Mouse (Mus musculus): ENCODE measurements around the gene Tbc1d2b. TPM values are rescaled to one million over a fixed set of nuclear protein-coding genes. Genes with fewer than 3 reads are reported as not detected.

Gene Tbc1d2b
- polyA plus RNA-seq, 1 experiment from 2014 or later: 7.9 TPM

- H3K4me3 ChIP-seq: no peak overlapping the region
- H3K27me3 ChIP-seq (ENCODE audit: low read depth, poor library complexity, severe bottlenecking): peaks cover 18% of the 10 kb centered on the region
- DNase-seq (ENCODE audit: low spot score): no peak
- H3K27ac ChIP-seq (replicated peaks): no peak overlapping the region
- 91% methylated on average over 5 of the region's 5 CpGs for WGBS
- no peaks in the 10 kb centered on the region for H3K9me3 ChIP-seq (replicated peaks)
- 0 out of 2 replicates have a peak, but pooled peaks cover 1% of the 10 kb centered on the region for H3K4me1 ChIP-seq
- no peaks in the 10 kb centered on the region for H3K36me3 ChIP-seq
Measured at GRCm38 (mm10) chr9:90275906-90276305, 5.3 kb upstream of the Tbc1d2b start.

DNA sequence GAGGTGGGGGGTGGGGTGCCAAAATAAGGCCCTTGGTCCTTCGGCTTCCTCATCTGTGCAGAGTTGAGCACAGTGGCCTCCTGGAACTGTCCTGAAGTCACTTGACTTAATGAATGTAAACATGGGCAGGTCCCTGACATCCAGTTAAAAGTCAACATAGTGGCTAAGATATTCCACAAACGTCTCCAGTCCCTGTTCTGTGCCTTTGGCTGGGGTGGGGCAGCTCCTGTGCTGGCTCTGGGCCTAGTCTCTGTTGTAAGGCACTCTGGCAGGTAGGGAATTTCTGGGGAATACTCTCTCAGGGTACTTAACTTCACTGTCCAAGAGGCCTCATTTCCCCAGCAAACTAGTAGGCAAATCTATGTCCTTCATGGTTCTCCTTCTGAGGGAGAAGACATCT lies 4.9 kb upstream of the Tbc1d2b start:
- Histone ChIP-seq H3K27me3 (ENCODE audit: low read depth, poor library complexity, severe bottlenecking) (peaks cover 18% of the 10 kb centered on the region), H3K27ac (replicated peaks) (no peak overlapping the region), H3K36me3 (no peaks in the 10 kb centered on the region), H3K4me3 (no peak overlapping the region), H3K9me3 (replicated peaks) (no peaks in the 10 kb centered on the region), H3K4me1 (peaks cover 4% of the 10 kb centered on the region; the same call in 1 of the 2 replicates)
- DNase-seq (ENCODE audit: low spot score): no peak
- 73% methylated on average over 2 of the region's 2 CpGs for WGBS

DNA sequence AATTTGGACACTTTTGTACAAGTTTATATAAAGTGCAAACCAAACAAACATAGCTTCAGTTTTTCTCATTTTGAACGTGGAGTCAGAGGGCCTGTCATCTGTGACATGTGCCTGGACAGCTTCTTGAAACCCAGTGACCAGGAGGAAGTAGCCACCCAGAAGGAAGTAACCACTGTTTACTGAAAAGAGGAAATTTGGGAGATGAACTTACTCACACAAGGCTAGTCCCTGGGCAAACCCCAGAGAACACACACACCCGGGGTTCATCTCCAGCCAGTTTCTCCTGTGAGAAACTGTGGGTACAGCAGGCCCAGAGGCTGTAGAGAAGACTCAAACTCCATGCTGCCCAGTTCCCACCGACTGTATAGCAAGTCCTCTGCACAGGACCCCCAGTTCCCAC lies 3.9 kb upstream of the Tbc1d2b start:
- H3K4me1 ChIP-seq: peaks cover 14% of the 10 kb centered on the region
- DNase-seq (ENCODE audit: low spot score): no peak
- WGBS: 85% methylated on average over 3 of the region's 3 CpGs
- no peaks in the 10 kb centered on the region for H3K36me3 ChIP-seq
- H3K27ac ChIP-seq (replicated peaks): no peak overlapping the region; the same call in 1 of the 2 replicates
- peaks cover 18% of the 10 kb centered on the region for H3K27me3 ChIP-seq (ENCODE audit: low read depth, poor library complexity, severe bottlenecking)
- H3K4me3 ChIP-seq: no peak overlapping the region
- no peaks in the 10 kb centered on the region for H3K9me3 ChIP-seq (replicated peaks)

- Histone ChIP-seq H3K36me3 (no peaks in the 10 kb centered on the region), H3K27me3 (ENCODE audit: low read depth, poor library complexity, severe bottlenecking) (peaks cover 18% of the 10 kb centered on the region), H3K4me1 (peaks cover 25% of the 10 kb centered on the region), H3K9me3 (replicated peaks) (no peaks in the 10 kb centered on the region), H3K4me3 (no peak overlapping the region), H3K27ac (replicated peaks) (no peak overlapping the region)
- DNase-seq (ENCODE audit: low spot score): peak; percentile 8
- 67% methylated on average over 12 of the region's 12 CpGs for WGBS
Measured at GRCm38 (mm10) chr9:90272346-90272745, 1.7 kb upstream of the Tbc1d2b start.

DNA sequence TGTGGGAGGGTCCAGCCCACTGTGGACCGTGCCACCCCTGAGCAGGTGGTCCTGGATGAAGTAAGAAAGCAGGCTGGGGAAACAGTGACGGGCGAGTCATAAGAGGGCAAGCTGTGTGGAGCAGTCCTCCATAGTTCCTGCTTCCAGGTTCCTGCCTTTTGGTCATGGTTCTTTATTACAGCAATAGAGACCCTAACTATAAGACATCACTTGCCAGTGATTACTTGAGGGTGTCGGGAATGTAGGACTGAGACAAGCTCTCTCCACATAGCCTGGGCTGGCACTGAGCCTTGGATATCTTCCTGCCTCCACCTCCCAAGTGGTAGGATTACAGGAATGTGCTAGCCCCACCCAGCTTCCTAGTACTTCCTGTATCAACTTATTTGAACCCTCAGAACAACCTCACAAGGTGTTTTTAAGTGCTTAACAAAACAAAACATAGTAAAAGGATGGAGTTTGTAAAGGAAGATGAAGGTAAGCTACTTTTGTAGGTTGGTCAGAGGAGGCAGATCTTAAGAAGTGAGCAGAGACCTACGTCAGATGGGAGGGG lies 1.0 kb upstream of the Tbc1d2b start:
- H3K27me3 ChIP-seq (ENCODE audit: low read depth, poor library complexity, severe bottlenecking): peaks cover 18% of the 10 kb centered on the region
- no peaks in the 10 kb centered on the region for H3K9me3 ChIP-seq (replicated peaks)
- H3K27ac ChIP-seq (replicated peaks): no peak overlapping the region
- 75% methylated on average over 5 of the region's 5 CpGs for WGBS
- H3K4me1 ChIP-seq: peaks cover 25% of the 10 kb centered on the region
- no peak overlapping the region for H3K4me3 ChIP-seq
- H3K36me3 ChIP-seq: no peaks in the 10 kb centered on the region
- peak; percentile 7 for DNase-seq (ENCODE audit: low spot score)

DNA sequence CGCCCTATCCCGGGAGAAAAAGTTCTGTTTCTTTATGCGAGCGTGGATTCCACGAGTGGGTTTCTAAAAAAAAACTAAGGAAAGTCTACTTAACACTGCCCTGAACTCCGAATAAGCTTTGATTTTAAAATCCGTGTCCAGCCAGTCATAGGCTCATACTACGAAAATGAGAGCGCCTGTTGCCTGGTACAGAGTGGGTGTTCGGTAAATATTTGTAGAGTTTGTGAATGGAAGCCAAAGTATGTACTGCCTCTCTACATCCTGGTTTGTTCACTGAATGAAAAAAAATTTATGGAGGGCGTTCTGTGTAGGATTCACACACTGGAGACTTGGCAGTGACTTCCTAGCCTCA lies 316 bp upstream of the Tbc1d2b start:
- H3K36me3 ChIP-seq: no peaks in the 10 kb centered on the region
- no peak for DNase-seq (ENCODE audit: low spot score)
- H3K9me3 ChIP-seq (replicated peaks): no peaks in the 10 kb centered on the region
- peaks cover 25% of the 10 kb centered on the region for H3K4me1 ChIP-seq
- peaks cover 18% of the 10 kb centered on the region for H3K27me3 ChIP-seq (ENCODE audit: low read depth, poor library complexity, severe bottlenecking)
- WGBS: 28% methylated on average over 11 of the region's 11 CpGs
- H3K4me3 ChIP-seq: peak overlapping the region; percentile 82
- H3K27ac ChIP-seq (replicated peaks): peak overlapping the region; percentile 87

DNA sequence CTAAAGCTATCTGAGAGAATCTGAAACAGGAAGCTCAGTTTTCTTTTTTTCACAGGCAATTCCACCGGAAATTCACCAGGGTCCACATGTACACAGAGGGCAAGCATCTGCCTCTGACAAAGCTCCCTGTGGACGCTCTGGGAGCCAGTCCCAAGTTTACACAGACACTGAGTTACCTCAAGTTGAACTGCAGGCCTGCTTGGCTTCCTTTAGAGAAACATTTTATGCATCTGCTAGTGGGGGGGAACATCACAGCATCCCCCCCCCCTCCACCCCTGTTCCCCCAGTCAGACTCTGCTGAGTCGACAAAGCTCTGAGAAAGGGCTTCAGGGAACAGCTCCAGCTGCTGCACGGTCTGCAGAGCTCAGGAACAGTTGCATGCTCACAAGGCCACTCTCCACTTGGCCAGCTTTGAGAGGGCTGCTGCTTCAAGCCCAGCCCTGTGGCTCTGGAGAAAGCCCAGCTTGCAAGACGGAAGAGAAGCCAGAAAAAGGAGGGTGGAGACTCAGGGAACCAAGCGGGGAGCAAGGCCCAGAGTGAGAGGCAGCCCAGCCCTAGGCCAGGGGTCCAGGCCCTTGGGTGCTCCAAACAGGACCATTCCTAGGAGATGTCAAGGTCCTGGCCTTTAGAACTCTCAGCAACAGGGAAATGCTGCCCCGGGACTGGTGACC lies 1.5 kb downstream of the Tbc1d2b start:
- 44% methylated on average over 7 of the region's 7 CpGs for WGBS
- Histone ChIP-seq H3K9me3 (replicated peaks) (no peaks in the 10 kb centered on the region), H3K27ac (replicated peaks) (peak overlapping the region; percentile 43; the same call in 1 of the 2 replicates), H3K4me1 (peaks cover 25% of the 10 kb centered on the region), H3K36me3 (no peaks in the 10 kb centered on the region), H3K27me3 (ENCODE audit: low read depth, poor library complexity, severe bottlenecking) (peaks cover 18% of the 10 kb centered on the region), H3K4me3 (peak overlapping the region; percentile 82)
- DNase-seq (ENCODE audit: low spot score): peak; percentile 32

DNA sequence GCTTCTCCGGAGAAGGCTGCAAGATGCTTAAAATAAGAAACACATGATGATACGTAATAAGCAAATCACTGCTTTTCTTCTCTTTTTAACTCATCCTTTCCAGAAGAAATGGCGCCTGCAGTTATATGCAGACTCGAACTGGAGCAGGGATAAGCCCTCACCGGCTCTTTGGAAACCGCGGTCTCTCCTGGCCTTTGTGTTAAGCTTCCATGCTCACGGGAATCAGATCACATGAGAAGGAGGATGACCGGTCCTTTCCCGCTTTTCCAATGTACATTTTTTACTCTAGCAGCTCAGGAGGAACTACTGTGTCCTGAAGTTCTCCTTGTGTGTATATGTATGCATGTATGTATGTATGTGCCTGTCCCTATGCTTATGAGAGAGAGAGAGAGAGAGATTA lies 3.7 kb downstream of the Tbc1d2b start:
- H3K9me3 ChIP-seq (replicated peaks): no peaks in the 10 kb centered on the region
- H3K27me3 ChIP-seq (ENCODE audit: low read depth, poor library complexity, severe bottlenecking): peaks cover 9% of the 10 kb centered on the region
- H3K36me3 ChIP-seq: peaks cover 7% of the 10 kb centered on the region; the same call in 1 of the 2 replicates
- H3K27ac ChIP-seq (replicated peaks): no peak overlapping the region
- WGBS: 93% methylated on average over 10 of the region's 10 CpGs
- peaks cover 25% of the 10 kb centered on the region for H3K4me1 ChIP-seq
- DNase-seq (ENCODE audit: low spot score): no peak
- no peak overlapping the region for H3K4me3 ChIP-seq

DNA sequence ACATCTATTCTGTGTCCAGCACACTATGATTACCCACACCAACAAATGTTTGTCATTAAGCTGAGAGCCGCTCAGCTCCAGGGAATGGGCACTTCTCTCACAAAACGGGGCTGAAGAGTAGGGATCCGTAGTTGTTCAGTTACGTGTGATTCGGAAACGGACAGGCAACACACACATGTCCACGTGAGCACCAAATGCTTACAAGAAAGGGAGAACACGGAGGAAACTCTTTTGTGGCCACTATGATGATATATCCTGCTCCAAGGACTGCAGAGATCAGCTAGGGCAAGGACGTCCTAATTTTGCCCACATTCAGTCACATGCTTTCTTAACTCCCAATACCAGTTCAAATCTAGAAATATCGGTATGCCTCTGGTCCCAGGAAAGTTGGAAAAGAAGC lies 4.5 kb downstream of the Tbc1d2b start:
- 89% methylated on average over 10 of the region's 10 CpGs for WGBS
- DNase-seq (ENCODE audit: low spot score): no peak
- H3K36me3 ChIP-seq: peaks cover 7% of the 10 kb centered on the region; the same call in 1 of the 2 replicates
- H3K9me3 ChIP-seq (replicated peaks): no peaks in the 10 kb centered on the region
- H3K4me1 ChIP-seq: peaks cover 26% of the 10 kb centered on the region
- H3K27ac ChIP-seq (replicated peaks): no peak overlapping the region
- H3K4me3 ChIP-seq: no peak overlapping the region
- 0 out of 2 replicates have a peak, but pooled peaks cover under 1% of the 10 kb centered on the region for H3K27me3 ChIP-seq (ENCODE audit: low read depth, poor library complexity, severe bottlenecking)

DNA sequence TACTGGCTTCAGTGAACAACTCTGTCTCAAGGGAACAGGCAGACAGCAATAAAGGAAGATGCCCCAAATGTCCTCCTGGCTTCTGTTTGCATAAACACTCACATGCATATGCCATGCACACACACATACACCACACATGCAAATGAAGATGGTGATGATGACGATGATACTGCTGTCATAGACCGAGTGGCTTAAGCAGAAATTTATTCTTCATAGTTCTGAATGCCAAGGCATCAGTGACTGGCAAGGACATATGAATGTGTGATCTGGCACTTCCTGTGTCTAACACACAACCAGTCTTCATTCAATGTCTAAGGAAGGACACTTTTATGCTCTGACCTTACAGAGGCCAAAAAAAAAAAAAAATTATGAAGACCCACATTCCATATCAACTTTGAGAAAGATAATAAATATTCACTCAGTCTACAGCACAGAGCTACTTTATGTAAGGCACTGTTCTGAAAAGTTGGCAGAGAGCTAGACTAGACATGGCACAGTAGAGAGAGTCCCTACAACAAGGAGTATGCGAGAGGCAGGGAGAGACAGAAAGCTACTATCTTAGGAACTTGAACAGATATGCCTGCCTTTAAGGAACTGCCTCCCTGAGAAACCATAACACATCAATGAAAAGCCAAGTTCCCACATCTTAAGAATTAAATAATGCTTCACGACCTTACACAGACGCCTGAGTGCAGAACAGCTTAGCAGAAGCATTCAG lies 5.1 kb downstream of the Tbc1d2b start:
- WGBS: 91% methylated on average over 5 of the region's 5 CpGs
- H3K36me3 ChIP-seq: peaks cover 7% of the 10 kb centered on the region; the same call in 1 of the 2 replicates
- DNase-seq (ENCODE audit: low spot score): no peak
- H3K9me3 ChIP-seq (replicated peaks): no peaks in the 10 kb centered on the region
- H3K4me1 ChIP-seq: peaks cover 28% of the 10 kb centered on the region
- no peak overlapping the region for H3K4me3 ChIP-seq
- H3K27me3 ChIP-seq (ENCODE audit: low read depth, poor library complexity, severe bottlenecking): no peaks in the 10 kb centered on the region
- H3K27ac ChIP-seq (replicated peaks): no peak overlapping the region

DNA sequence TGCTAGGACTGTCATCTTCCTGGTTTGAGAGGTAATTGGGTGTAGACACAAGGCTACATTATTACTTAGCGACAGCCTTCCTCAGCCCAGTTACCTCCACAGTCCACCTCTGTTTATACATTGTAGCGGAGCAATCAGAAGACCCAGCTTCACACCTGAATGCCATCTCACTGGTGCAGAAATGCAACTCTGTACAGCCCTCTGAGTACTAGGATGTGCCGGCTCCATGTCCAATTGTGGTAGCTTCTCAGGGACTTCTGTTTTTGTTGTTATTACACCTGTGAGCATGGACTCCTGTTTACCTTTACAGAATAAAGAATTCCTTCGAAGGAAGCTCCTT lies 7.3 kb downstream of the Tbc1d2b start:
- Histone ChIP-seq H3K36me3 (peaks cover 7% of the 10 kb centered on the region; the same call in 1 of the 2 replicates), H3K27ac (replicated peaks) (no peak overlapping the region), H3K9me3 (replicated peaks) (no peaks in the 10 kb centered on the region), H3K4me1 (peaks cover 13% of the 10 kb centered on the region), H3K4me3 (no peak overlapping the region), H3K27me3 (ENCODE audit: low read depth, poor library complexity, severe bottlenecking) (no peaks in the 10 kb centered on the region)
- DNase-seq (ENCODE audit: low spot score): no peak
- WGBS: 94% methylated on average over 4 of the region's 4 CpGs

GRCm38 (mm10) chr9:90262591-90263339 lies 7.8 kb downstream of the Tbc1d2b start:
- H3K27me3 ChIP-seq (ENCODE audit: low read depth, poor library complexity, severe bottlenecking): no peaks in the 10 kb centered on the region
- no peak for DNase-seq (ENCODE audit: low spot score)
- H3K4me1 ChIP-seq: peaks cover 8% of the 10 kb centered on the region
- 95% methylated on average over 7 of the region's 7 CpGs for WGBS
- no peaks in the 10 kb centered on the region for H3K9me3 ChIP-seq (replicated peaks)
- peaks cover 7% of the 10 kb centered on the region; the same call in 1 of the 2 replicates for H3K36me3 ChIP-seq
- H3K4me3 ChIP-seq: no peak overlapping the region
- no peak overlapping the region for H3K27ac ChIP-seq (replicated peaks)

Data from midbrain, embryonic 10.5 days (tissue).